Mouse (Mus musculus): ENCODE data around the gene Cd40.
A peak's percentile ranks its signal among the peaks of the same experiment; 100 is the strongest.

The Cd40 gene

DNA sequence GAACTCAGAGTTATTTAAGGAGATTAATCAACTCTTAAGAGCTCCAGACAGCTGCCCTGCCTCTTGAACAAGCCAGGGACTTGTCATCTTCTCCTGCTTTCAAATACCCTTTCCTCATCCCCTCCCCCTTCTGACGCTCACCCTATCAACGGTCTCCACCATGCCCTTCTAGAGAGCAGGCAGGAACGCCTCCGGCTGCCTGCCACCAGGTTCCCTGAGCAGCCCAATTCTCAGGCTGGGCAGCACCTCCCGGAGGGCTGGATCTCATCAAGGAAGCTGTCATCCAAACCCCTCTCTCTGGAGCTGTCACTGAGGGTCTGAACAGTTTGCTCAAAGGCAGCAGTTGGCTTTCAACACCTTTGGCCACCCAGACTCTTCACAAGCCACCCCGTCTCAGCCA lies 45.3 kb downstream of the Cd40 start:
- DNase-seq (ENCODE audit: low read depth, low spot score): no peak

DNA sequence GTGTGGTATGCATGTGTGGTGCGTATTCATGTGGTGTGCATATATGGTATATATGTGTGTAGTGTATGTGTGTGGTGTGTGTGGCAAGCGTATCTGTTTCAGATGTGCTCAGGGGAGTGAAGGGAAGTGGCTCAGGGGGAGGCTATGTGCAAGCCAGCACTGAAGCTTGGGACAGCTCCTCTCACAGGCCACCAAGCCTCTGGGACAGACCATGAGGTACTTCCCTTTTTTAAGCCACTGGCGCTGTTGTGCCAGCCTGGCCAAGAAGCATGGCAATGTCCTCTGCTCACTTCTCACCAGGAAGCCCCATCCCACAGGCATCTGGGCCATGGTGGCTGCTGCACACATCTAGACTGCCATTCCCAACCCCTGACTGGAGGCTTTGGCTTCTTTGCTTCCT lies 47.5 kb downstream of the Cd40 start:
- no peak for DNase-seq (ENCODE audit: low read depth, low spot score)

DNA sequence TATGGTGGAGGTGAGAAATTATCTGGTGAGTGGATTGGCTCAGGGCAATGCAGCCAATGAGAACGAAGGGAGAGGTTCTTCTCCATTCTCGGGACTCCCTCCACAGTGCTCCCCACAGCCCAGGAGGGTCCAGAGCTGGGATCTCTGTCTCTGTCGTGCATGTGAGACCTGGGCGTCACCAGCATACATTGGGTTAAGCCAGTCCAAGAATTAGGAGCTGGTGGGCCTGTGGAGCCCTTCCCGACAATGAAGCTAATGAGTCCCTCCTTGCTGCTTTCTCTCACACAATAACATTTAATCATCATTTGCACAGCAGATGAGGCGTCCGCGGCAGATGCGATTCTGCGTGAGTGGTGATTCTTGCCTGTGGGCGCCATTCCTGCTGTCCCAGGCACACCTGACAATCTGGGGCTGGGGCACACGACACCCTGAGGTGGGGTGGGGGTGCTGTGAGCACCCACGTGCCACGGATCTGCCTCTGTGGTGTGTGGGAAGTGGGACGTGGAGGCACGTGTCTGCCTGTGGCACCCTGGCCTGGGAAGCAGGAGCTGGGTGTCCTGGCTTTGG lies 50.2 kb downstream of the Cd40 start:
- no peak for DNase-seq (ENCODE audit: low read depth, low spot score)

DNA sequence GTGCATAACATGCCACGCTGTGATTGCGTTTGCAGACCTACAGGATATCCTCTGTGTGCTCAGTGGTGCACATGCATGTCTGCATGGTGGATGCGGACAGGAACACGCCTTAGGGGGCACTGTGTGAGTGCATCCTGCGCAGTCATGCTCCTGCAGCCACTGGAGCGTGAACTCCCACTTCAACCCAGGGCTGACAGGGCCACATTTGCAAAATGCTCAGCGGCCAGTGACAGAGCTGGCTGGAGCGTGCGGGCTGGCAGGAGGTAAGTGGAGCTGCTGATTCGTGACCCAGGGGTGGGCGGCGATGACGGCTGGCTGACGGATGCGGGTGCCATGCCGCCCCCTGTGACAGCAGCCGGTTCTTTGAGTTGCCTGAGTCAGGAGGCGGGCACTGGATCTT lies 51.2 kb downstream of the Cd40 start:
- no peak for DNase-seq (ENCODE audit: low read depth, low spot score)

GRCm38 (mm10) chr2:165112149-165112548 lies 56.7 kb downstream of the Cd40 start:
- DNase-seq (ENCODE audit: low read depth, low spot score): peak; percentile 85

GRCm38 (mm10) chr2:165113733-165114132 lies 58.3 kb downstream of the Cd40 start:
- DNase-seq (ENCODE audit: low read depth, low spot score): peak; percentile 84

DNA sequence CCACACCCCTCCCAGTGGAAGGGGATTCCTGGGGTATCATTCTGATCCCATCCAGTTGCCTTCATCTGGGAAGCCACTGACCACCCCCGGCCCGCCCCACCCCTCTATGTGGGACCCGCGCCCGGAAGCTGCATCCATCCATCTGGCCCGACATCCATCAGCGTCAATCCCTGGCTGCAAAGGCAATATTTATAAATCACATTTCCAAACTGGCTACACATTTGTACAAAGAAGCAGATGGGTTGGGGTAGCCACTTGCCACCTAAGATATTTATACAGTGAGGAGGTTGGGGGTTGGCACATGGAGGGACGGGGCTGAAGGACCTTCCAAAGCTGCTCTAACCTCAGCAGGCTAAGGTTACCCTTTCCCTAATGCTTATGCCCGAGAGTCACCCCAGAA lies 65.3 kb downstream of the Cd40 start:
- DNase-seq (ENCODE audit: low read depth, low spot score): no peak

GRCm38 (mm10) chr2:165121206-165121840 lies 65.9 kb downstream of the Cd40 start:
- peak; percentile 35 for DNase-seq (ENCODE audit: low read depth, low spot score)

Measured in ES-CJ7 (cell line).